Mouse (Mus musculus): ENCODE results near the gene Gpr137b.
A peak's percentile ranks its signal among the peaks of the same experiment; 100 is the strongest.
"Not testable (repeated sequence)": the region's sequence is repeated elsewhere in the genome, so short reads cannot be mapped to it uniquely, and the experiment has no call there.

Gene Gpr137b

DNA sequence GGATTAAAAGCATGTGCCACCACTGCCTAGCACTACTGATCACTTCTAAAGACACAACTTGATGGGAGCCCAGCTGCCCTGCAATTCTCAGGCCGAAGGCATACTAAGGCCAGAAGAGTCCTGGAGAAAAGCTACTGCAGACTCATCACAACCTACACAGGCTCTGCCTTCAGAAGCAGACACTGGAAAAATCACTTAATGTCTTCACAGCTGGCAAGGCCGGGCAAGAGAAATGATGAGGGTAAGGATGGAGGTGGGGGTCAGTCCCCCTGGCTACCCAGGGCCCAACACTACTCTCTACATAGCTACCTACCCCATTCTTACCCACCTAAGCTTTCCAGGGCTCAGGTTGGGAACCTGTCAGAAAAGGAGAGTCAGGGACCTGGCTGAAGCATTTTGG, 27.4 kb downstream of the Gpr137b start:
- not testable (repeated sequence) for DNase-seq (ENCODE audit: low spot score)

DNA sequence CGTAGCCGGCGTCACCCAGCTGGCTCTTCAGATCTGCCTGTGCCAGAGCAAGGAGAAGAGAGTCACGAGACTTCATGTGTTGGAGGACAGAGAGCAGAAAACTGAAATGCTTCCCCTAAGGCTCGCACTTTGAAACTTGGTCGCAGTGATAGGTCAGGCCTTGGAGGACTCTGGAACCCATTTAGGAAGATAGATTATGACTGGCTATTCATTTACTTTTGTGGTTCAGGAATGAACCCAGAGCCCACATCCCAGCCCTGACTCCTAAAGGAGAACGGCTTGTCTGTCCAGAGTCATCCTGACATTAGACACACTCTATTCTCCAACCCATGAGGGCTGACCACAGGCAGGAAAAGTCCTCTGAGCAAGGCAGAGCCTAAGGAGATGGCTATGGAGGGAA, 30.3 kb downstream of the Gpr137b start:
- not testable (repeated sequence) for DNase-seq (ENCODE audit: low spot score)

DNA sequence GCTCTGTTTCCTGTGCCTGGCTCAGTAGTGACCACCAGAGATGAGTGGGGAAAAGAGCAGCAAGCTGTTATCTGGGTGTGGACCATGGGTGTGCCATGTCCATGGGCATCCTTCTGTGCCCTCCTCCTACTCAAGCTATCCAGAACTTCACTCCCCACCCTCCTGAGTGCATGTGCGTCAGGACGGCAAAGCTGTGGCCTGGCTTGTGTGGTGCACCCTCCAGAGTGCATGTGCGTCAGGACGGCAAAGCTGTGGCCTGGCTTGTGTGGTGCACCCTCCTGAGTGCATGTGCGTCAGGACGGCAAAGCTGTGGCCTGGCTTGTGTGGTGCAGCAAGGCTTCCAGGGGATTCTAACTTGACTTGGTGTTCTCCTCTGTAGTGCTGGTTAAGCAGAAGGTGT, 31.6 kb downstream of the Gpr137b start:
- DNase-seq (ENCODE audit: low spot score), result not testable (repeated sequence)

GRCm38 (mm10) chr13:13360045-13360444, 33.8 kb downstream of the Gpr137b start:
- DNase-seq (ENCODE audit: low spot score), result peak; percentile 36

DNA sequence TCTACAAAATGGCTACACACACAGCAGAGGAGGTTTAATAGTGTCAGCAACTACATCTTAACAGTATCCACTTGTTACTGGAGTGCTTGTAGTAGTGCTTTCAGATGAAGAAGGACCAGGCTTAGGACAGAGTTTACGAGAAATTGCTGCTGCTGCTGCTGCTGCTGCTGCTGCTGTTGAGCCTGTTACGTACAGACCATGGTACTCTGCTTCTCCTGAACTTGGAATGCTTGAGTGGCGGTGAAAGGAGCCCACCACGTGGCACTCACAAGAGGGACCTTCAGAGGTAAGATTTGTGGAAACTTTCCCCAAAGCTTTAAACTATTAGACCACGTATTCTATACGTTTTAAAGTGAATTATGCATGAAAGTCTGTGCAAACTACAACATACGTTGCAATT, 35.2 kb downstream of the Gpr137b start:
- DNase-seq (ENCODE audit: low spot score), result not testable (repeated sequence)

- DNase-seq (ENCODE audit: low spot score), result not testable (repeated sequence)
These were observed 35.7 kb downstream of the Gpr137b start for GRCm38 (mm10) chr13:13358097-13358496.

GRCm38 (mm10) chr13:13352113-13352512, 41.7 kb downstream of the Gpr137b start:
- not testable (repeated sequence) for DNase-seq (ENCODE audit: low spot score)

DNA sequence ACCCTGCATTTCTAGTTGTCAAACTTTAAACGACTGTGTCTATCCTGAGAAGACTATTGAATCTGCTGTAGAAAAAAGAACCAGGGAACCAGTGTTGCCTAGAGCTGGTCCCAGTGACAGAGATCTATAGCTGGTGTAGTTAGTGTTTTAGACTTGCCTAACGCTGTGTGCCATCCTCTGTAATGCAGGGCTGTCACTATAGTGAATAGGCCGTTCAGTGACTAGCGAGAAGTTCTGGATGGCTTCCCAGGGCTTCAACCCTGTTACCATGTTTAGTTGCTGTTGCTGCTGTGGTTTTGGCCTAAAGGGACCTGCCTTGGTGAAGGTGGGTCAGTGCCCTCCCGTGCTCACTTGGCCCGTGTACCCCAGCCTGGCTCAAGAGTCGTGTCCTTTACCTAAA, 43.1 kb downstream of the Gpr137b start:
- DNase-seq (ENCODE audit: low spot score), result not testable (repeated sequence)

GRCm38 (mm10) chr13:13349288-13349687, 44.5 kb downstream of the Gpr137b start:
- DNase-seq (ENCODE audit: low spot score), result peak; percentile 32

- DNase-seq (ENCODE audit: low spot score), result not testable (repeated sequence)
These were observed 46.0 kb downstream of the Gpr137b start for GRCm38 (mm10) chr13:13347634-13348412.

DNA sequence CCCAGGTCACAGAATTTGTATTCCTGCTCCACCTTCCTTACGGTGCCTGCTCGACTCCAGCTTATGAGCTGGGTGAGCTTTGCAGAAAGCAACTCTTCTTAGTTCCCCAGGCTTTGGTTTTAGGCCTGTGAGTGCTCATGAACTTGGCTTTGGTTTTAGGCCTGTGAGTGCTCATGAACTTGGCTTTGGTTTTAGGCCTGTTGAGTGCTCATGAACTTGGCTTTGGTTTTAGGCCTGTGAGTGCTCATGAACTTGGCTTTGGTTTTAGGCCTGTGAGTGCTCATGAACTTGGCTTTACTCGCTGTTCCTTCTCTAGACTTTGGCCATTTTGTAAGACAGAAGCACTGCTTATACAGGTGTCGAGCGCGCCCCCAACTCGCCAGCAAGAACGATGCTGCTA, 56.5 kb downstream of the Gpr137b start:
- DNase-seq (ENCODE audit: low spot score), result not testable (repeated sequence)

DNA sequence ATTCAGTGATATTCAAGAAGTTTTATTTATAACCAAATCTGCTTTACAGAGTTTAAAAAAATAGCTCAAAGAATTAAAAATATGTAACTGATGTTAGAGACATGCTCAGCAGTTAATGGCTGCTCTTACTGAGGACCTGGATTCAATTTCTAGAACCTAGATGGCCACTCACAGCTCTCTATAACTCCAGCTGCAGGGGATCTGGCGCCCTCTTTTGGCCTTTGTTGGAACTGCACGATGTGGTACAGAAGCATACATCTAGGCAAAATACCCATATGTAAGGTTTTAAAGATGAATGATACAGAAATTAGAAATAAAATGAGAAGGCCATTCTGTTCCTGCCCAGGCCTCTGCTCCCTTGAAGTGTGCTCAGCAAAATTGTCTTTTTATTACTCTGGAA, 64.9 kb downstream of the Gpr137b start:
- DNase-seq (ENCODE audit: low spot score), result no peak

Measured in ovary, adult 18-20 months (tissue).